Mouse (Mus musculus): ENCODE data around the gene Ncoa7.

Ncoa7 gene

DNA sequence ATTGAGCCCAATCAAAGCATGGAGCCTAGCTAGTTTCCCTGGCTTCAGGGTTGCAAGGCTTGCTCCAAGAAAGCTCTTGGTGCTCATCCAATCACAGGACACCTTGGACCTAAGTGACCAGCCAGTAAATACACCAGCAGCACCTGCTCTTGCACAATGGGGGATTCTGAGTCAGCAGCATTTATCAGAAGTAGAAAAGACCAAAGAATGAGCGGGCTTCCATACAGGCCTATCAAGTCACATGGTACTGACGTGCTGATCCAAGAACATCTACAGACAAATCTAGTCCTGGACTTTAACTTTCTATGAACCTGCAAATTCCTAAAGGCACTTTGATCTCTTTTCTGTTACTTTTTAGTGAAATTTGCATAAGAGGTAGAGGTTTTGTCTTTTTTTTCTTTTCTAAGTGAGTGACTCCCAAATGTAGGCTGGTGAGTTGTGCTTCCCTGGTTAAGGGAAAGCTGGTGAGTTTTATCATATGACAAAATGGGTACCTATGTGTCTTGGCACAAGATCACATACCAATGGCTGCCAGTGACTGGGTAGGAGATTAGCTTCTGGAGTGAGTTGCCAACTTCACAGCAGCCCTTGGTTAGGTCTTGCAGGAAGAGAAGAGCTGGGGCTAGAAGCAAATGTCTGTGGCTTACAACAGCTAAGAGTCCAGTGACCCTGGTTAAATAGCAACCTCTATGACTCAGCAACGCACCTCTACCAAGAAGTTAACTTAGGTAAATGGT lies 57.7 kb downstream of the Ncoa7 start:
- no peak for DNase-seq (ENCODE audit: low spot score)

DNA sequence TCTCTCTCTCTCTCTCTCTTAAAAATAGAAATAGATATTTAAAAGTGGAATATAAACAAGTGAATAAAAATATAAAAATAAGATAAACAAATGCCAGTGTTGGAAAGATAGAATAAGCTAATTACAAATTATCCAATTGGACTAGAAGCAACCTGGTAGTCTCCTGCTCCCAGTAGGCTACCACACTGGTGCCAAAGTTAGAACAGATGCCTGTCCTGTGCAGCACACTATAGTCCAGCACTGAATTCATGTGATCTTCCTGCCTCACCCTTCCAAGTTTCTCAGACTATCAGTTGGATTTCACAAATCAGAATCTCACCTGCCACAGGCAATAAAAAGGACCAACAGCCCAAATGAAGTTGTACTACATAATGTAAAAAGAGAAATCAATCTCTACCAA lies 59.9 kb downstream of the Ncoa7 start:
- DNase-seq (ENCODE audit: low spot score), result no peak

DNA sequence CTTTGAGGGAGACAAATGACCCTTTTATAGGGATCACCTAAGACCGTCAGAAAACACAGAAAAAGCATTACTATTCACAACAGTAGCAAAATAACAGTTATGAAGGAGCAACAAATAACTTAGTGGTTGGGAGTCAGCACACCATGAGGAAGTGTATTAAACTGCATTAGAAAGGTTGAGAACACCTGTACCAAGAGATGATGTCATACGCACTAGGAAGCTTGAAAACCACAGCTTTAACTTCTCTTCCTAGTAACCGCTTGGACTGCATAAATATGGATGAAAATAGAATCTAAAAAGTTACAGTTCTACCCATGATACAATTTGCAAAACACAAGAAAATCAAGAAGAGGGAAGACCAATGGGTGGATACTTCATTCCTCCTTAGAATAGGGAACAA lies 64.7 kb downstream of the Ncoa7 start:
- DNase-seq (ENCODE audit: low spot score), result no peak

DNA sequence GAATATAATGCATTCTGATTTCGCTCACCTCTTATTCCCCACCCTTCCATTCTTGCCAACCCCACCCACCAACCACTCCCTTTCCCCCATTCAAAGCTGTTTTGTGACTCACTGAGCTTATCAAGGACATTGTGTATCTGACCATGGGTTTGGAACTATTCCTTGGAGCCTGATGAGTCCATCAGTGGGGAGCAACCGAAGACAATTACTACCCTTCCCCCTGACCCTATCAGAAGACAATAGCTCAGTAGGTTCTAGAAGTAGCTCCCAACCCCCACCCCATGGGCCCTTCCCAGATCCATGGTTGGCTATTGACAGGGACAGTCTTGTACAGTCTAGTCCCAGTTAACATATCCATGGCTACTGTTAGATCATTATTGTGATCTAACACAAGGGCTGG lies 65.8 kb downstream of the Ncoa7 start:
- no peak for DNase-seq (ENCODE audit: low spot score)

GRCm38 (mm10) chr10:30733148-30733785 lies 69.9 kb downstream of the Ncoa7 start:
- no peak for DNase-seq (ENCODE audit: low spot score)

DNA sequence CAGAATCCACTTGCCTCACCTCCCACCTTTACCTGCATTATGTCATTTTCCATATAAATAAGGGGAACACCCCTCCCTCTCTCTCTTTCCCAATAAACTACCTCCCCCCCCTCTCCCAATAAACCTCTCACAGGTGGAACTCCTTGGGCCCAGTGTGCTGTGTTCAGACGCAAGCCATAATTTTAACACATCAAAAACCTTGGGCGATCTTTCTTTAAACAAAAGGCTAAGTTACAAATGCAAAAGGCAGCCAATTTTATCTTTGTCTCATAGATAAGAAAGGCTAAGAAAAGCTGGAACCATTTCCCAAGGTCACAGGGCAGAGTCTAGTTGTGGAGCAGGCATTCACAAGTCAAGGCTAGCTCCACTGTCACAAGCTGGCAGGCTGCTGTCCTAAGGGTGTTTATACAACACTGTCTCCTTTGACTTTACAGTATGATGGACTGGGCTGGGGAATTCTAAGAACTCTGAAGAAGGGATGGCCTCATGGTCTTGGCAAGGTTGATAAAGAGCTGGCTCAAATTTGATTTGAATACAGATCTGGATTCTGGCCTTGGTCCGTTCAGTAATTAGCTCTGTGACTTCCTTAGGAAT lies 71.7 kb downstream of the Ncoa7 start:
- DNase-seq (ENCODE audit: low spot score), result no peak

GRCm38 (mm10) chr10:30730791-30731190 lies 72.3 kb downstream of the Ncoa7 start:
- no peak for DNase-seq (ENCODE audit: low spot score)

DNA sequence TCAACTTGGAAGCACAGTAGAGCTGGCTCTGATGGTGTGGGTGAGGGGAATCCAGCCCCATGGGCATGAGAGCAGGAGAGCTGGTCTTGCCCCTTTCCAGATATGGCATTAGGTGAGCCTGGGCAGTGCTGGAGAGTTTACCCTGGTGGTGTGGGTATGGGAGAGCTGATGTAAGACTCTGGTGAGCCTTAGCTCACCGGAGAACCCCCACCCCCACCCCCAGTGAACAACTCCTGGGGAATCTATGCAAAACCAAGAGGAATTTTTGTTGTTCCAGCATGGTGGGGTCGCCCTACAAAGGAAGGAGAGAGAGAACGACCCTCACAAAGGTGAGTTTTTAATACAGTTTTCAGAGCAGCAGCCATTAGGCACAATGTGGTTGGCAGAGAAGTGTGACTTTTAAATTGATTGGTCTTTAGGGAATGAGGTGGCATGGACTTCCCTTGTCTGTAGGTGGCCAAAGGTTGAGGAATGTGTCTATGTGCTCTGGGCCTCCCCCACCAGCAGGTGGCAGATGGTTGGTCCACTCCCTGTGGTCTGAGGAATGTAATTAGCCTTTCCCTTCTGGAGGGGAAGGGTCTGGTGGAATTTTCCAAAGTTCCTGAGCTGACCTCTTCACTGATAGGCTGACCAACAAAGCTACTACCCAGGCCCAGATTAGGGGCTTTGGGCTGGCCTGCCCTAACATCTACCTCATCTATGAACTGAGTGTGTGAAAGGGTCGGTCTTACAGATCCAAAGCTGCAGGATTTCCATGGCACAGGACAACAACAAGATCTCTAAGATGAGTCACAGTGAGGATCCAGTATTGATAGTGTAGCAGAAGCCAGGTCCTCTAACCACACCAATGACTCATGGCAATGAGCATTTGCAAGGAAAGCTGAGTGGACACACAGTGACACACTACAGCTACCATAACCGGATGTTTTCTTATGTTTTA lies 73.7 kb downstream of the Ncoa7 start:
- DNase-seq (ENCODE audit: low spot score), result no peak

- DNase-seq (ENCODE audit: low spot score), result no peak
Observed at GRCm38 (mm10) chr10:30723014-30723413, 80.1 kb downstream of the Ncoa7 start.

DNA sequence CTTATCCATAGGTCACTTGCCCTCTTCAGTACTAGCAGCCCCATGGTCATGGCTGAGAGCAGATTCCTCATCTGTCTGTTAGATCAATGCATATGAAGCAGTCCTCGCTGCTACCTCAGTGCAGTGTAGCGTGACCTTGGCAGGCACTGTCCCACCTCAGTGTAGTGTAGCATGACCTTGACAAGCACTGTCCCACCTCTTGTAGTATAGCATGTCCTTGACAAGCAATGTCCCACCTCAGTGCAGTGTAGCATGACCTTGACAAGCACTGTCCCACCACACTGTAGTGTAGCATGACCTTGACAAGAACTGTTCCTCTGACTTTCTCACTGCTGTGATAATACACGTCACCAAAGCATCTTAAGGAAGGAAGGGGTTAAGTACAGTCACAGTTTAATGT lies 82.6 kb downstream of the Ncoa7 start:
- DNase-seq (ENCODE audit: low spot score), result no peak

GRCm38 (mm10) chr10:30719947-30720346 lies 83.2 kb downstream of the Ncoa7 start:
- DNase-seq (ENCODE audit: low spot score), result no peak

DNA sequence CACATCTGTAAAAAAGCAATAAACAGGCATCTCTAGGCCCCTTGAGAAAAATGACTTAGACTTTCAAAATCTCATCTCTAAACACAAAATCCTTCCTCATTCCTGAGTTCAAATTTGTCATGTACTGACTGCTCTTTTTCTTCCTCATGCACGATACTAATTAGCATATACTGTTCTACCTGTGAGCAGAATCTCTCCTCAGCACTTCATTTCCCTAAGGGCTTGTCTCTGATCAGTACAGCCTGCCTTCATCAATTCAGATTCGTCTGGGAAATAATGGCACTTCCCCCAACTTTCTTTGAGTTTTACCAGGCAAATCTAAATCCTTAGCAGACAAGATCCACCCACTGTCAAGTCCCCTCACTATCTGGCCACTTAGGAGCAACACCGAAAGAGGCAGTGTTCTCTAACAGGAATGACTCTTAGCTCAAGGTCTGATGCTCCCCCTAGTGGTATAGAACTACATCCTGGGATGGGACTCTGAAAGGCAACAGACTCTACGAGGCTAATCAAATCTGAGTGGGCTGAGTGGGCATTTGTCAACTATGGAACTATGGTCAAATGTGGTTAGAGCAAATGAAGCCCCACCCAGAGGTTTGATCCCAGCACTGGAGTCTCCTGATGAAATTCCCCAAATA lies 84.3 kb downstream of the Ncoa7 start:
- DNase-seq (ENCODE audit: low spot score), result peak; percentile 35

DNA sequence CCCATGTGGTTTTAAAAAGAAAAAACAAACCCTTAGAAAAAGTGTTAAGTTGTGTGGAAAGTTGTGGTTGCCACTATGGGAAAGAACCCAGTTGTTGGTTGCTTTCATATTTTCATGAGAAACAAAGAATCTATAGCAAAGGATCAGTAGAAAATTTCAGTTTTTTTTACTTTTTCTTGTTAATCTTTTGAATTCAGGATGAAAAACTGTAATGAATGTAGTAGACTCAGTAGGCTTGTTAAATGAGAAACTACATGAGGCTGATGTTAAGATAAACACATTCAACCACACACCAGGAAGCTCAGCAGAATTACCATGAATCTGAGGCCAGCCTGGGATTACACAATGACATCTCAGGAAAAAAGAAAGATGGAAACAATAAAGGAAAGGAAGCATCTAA lies 87.0 kb downstream of the Ncoa7 start:
- no peak for DNase-seq (ENCODE audit: low spot score)

DNA sequence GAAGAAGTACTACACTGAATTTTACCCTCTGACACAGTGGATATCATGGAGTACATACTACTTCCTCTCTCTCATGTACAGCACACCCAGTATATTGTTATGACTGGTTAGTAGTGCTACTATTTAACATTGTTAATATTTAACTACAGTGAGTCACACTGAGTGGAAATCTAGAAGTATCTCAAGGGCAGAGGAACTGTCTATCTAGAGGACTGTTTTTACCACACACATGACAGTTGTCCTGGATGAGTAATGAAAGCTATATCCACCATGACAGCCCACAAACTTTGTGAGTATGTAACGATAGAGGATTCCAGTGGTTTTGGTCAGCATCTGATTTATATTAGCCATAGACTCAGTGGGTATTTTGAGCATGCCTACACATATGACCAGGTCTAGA lies 90.6 kb downstream of the Ncoa7 start:
- no peak for DNase-seq (ENCODE audit: low spot score)

- DNase-seq (ENCODE audit: low spot score), result no peak
Observed at GRCm38 (mm10) chr10:30709846-30710403, 93.2 kb downstream of the Ncoa7 start.

GRCm38 (mm10) chr10:30708039-30708438 lies 95.1 kb downstream of the Ncoa7 start:
- DNase-seq (ENCODE audit: low spot score), result no peak

- DNase-seq (ENCODE audit: low spot score), result no peak
Observed at GRCm38 (mm10) chr10:30702663-30703062, 100.5 kb downstream of the Ncoa7 start.

DNA sequence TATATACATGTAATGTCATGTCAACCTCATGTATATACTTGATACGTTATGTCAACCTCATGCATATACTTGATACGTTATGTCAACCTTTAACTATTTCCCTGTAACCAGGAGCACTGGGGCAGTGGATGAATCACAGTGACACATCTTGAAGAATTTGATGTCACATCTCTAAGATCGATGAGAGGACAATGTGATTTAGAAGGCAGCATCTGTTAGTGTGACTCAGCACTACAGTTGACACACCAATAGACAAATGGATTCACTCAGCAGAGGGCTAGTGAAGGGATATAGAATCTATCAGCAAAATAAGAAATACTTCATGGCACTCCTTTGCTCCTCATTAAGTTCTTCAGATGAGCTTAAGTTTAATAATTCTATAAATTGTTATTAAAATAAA lies 116.3 kb downstream of the Ncoa7 start:
- no peak for DNase-seq (ENCODE audit: low spot score)

DNA sequence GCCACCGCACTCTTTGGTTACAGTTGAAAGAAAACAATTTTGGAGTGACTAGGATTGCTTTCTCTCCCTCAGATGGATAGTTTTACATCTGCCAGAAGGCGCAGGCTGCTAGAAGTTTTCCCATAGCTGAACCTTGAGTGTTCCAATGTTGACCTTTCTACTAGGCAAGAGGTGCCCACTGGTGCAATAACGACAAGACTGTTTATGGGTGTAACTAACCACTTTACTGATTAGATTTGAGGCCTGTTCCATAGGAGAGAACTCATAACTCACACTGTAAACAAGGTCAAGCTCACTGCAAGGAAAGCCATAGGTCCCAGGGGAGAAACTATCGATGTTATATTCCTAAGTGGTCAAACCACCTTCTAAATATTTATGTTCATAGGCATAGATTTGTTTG lies 119.7 kb downstream of the Ncoa7 start:
- DNase-seq (ENCODE audit: low spot score), result no peak

DNA sequence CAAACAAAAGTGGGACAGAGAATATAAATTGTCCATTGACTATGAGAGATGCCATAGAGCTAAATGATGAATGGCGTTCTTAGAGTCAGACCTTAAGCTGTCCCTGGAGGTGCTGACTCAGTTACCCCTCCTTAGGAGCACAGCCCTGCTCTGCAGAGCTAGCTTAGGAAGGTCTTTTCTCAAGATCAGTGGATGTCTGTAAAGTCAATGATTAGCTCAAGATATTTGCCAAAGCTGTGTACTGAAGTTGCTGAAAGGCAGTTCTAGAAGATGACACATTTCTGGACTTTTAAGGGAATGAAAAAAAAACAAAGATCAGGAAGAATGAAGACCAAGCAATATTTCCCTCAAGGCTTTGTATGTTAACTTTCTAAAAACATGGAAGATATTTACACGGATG lies 123.4 kb downstream of the Ncoa7 start:
- no peak for DNase-seq (ENCODE audit: low spot score)

DNA sequence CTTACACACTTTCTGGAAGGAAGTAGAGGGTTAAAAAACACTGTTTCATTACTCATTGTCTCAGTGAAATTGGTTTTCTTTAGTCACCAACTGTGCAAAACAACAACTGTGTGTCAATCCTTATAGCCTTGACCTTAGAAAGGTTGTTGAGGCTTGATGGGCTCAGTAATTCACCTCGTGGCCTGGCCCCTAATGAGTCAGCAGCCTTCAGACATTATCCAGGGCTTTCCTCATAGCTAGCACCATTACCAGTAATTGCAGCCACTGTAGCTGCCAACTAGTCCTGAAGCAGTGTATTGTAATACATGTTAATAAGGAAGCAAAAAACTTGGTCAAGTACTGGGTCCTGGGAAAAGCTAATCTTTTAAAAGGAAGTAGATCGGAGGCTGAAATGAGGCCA lies 125.1 kb downstream of the Ncoa7 start:
- DNase-seq (ENCODE audit: low spot score), result no peak

DNA sequence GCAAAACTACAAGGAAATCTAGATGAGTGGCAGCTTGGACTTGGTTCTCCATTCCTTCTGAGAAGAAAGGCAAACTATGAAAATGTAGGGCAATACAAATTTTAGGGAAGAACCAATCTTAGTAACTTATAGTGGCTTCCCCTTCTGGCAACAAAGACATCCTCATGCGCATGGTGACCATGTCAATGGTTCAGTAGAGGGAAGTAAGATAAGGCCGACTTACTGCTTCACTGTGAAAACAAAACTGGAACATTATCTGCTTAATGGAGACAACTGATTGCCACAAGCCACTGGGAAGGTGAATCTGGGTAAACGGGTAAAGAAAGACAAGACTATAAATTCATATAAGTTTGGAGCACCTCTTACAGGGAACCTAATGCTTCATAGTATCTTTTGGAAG lies 128.3 kb downstream of the Ncoa7 start:
- DNase-seq (ENCODE audit: low spot score), result no peak

All from spleen, adult 12 weeks (tissue).